Comparison of ENCODE assay signal across 18 mouse cellular contexts in genomic region chr7:132305492-132306375, GRCm38 (mm10). TPM values are rescaled to one million over a fixed set of nuclear protein-coding genes. Genes with fewer than 3 reads are reported as not detected.
DNase-seq lines count a peak whose midpoint lies in the region; ATAC-seq and TF ChIP-seq lines count a peak whose summit lies in the region.
"Had no signal": no experiment of that assay in that cellular context is flagged by ENCODE, and none has a peak within 500 bp of the region (broad histone marks: within the 10 kb centered on the region; RNA-seq: fewer than 3 reads in every experiment).

No protein-coding gene starts in this region.

- no peak overlapping the region for H3K4me3 ChIP-seq in layer of hippocampus, adult 2 months
- H3K4me3 ChIP-seq: heart, embryonic 15.5 days; kidney, embryonic 15.5 days; limb, embryonic 13.5 days; midbrain, embryonic 12.5 days had no signal

- ATAC-seq in megakaryocyte progenitor cell, adult 5-6 weeks (replicated peaks; ENCODE audit: poor library complexity) = peak; percentile 10
- ATAC-seq: activated CD4-positive, CD25-positive, alpha-beta regulatory T cell, adult 4 months; forebrain, embryonic 14.5 days had no signal

- no peak for DNase-seq in layer of hippocampus, adult 2 months (ENCODE audit: low spot score in 2 of 2)
- DNase-seq in layer of hippocampus, postnatal 14 days (ENCODE audit: low spot score in 2 of 2) = no peak
- peak; percentile 37 for DNase-seq in thymus, postnatal 4 days
- no peak for DNase-seq in thymus, adult 18-20 months
- no peak for DNase-seq in right cerebral cortex, postnatal 10 days (ENCODE audit: low spot score in 2 of 2)
- DNase-seq in cerebellum, postnatal 10 days = no peak
- DNase-seq: adrenal gland, postnatal 25 days; cerebellum, postnatal 14 days; heart, adult 11 months; right cerebral cortex, postnatal 25 days had no signal

- no peak for TF ChIP-seq CTCF in layer of hippocampus, adult 2 months (conservative IDR thresholded peaks at IDR 0.05)

- peak overlapping the region; percentile 61; the same call in 1 of the 2 replicates for H3K27ac ChIP-seq in layer of hippocampus, adult 2 months
- H3K27ac ChIP-seq: heart, embryonic 15.5 days; hindbrain, embryonic 14.5 days; kidney, embryonic 15.5 days; limb, embryonic 13.5 days; midbrain, embryonic 12.5 days had no signal

RNA-seq across cellular contexts. Expression of gene Chst15, which starts 11.3 kb away (rescaled TPM):
- total RNA-seq in layer of hippocampus, adult 2 months (2021) = 10 to 100 TPM; 50.7 to 53.3 TPM
- 10 to 100 TPM; 33.8 to 37.6 TPM for total RNA-seq in layer of hippocampus, postnatal 14 days (2021)
- total RNA-seq in megakaryocyte progenitor cell, adult 5-6 weeks (2015) = 8.6 and 11.5 TPM in 2 replicates
- 7.3 and 8.2 TPM in 2 replicates for total RNA-seq in megakaryocyte progenitor cell, adult 5-6 weeks (2017)
